Mouse (Mus musculus): ENCODE measurements at regions not wholly inside any gene's neighbourhood (a gene's known extent, or its start where the extent isn't known, plus 50 kb on each side); places are given as distances from the start of the nearest gene placed in this dataset.

DNA sequence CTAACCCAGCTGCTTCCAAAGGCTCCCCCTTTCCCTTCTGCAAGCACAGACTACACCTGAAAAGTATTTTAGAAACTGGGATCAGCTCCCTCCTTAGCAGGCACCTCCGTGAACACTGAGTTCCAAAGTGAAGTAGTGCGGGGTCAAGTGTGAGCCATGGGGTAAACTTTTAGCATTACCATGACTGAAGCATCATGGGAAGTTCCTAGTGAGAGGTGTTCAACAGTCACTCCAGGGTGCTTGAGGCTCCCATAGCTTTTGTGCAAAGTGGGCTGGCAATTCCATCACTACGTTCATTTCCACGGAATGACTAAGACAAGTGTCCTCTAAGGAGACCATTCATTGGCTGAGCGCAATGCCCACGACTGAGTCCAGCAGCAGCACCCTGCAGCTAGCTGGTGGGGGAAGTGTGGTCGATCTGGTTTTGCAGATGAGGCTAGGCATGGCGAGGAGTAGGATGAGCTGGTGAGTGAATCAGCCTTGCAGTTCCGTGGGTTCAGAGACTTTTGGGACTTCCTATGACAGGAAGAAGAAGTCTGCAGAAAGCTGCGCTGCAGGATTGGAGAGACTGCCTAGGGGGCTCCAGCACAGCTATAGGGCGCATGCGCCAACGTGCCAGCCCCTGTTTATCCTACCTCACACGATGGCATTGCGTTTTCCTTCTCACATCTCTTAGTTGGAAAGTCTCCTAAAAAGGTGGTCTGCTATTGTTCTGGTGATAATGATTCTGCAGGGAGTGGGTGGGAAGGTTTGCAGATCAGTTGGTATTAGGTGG, 73.4 kb downstream of the Fam43a start:
- Histone ChIP-seq H3K9ac (no peak overlapping the region), H3K27ac (replicated peaks) (no peak overlapping the region), H3K36me3 (no peaks in the 10 kb centered on the region), H3K4me3 (no peak overlapping the region), H3K9me3 (no peaks in the 10 kb centered on the region), H3K27me3 (no peaks in the 10 kb centered on the region), H3K4me1 (replicated peaks) (no peaks in the 10 kb centered on the region), H3K4me2 (no peak overlapping the region)
- 73% methylated on average over 15 of the region's 15 CpGs for WGBS
- no peak for ATAC-seq (ENCODE audit: low read depth)

DNA sequence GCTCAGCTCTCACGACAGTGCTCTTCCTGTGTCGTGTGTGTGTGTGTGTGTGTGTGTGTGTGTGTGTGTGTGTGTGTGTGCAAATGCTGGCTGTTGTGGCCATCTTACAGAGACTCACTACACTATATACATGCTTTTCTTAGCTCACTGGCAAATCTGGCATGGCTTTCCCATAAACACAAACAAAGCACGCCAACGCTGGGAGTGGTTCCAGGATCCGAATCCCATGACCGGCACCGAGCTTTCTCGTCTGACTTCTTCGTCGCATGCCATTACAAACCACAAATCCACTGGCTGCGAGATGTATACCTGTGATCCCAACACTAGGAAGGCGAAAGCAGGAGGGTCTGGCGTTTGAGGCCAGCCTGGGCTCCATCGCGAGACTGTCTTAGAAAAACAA, 74.1 kb downstream of the Fam43a start:
- Histone ChIP-seq H3K4me3 (no peak overlapping the region), H3K9me3 (no peaks in the 10 kb centered on the region), H3K9ac (no peak overlapping the region), H3K36me3 (no peaks in the 10 kb centered on the region), H3K27ac (replicated peaks) (no peak overlapping the region), H3K4me1 (replicated peaks) (no peaks in the 10 kb centered on the region), H3K27me3 (no peaks in the 10 kb centered on the region), H3K4me2 (no peak overlapping the region)
- whole genome bisulfite sequencing: 89% methylated on average over 15 of the region's 15 CpGs
- no peak for ATAC-seq (ENCODE audit: low read depth)

- ATAC-seq (ENCODE audit: low read depth): no peak
- Histone ChIP-seq H3K36me3 (no peaks in the 10 kb centered on the region), H3K9ac (no peak overlapping the region), H3K4me1 (replicated peaks) (no peaks in the 10 kb centered on the region), H3K27me3 (no peaks in the 10 kb centered on the region), H3K27ac (replicated peaks) (no peak overlapping the region), H3K4me3 (no peak overlapping the region), H3K4me2 (no peak overlapping the region), H3K9me3 (no peaks in the 10 kb centered on the region)
- WGBS: 78% methylated on average over 4 of the region's 4 CpGs
These were observed 76.3 kb downstream of the Fam43a start for GRCm38 (mm10) chr16:30675829-30676228.

DNA sequence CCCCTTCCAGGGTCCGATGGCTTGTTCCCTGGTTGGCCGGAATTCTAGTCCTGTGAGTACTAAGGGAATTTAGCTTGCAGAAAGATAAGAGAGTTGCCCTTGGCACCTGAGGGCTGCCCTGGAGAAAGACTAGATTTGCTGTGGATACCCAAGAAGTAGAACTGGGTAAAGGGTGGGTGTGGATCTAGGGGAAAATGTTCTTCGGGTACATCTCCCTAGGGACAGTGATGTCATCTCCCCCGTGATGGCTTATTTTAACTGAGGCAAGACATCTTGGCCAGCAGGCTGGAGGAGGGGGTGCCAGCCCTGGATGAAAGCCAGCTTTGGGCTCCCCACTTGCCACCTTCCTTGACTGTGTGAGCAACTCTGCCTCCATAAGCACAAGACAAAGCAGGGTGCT, 77.5 kb downstream of the Fam43a start:
- Histone ChIP-seq H3K4me3 (no peak overlapping the region), H3K27me3 (no peaks in the 10 kb centered on the region), H3K36me3 (no peaks in the 10 kb centered on the region), H3K4me2 (no peak overlapping the region), H3K4me1 (replicated peaks) (no peaks in the 10 kb centered on the region), H3K9ac (no peak overlapping the region), H3K27ac (replicated peaks) (no peak overlapping the region), H3K9me3 (no peaks in the 10 kb centered on the region)
- 89% methylated on average over 4 of the region's 4 CpGs for WGBS
- ATAC-seq (ENCODE audit: low read depth): no peak

DNA sequence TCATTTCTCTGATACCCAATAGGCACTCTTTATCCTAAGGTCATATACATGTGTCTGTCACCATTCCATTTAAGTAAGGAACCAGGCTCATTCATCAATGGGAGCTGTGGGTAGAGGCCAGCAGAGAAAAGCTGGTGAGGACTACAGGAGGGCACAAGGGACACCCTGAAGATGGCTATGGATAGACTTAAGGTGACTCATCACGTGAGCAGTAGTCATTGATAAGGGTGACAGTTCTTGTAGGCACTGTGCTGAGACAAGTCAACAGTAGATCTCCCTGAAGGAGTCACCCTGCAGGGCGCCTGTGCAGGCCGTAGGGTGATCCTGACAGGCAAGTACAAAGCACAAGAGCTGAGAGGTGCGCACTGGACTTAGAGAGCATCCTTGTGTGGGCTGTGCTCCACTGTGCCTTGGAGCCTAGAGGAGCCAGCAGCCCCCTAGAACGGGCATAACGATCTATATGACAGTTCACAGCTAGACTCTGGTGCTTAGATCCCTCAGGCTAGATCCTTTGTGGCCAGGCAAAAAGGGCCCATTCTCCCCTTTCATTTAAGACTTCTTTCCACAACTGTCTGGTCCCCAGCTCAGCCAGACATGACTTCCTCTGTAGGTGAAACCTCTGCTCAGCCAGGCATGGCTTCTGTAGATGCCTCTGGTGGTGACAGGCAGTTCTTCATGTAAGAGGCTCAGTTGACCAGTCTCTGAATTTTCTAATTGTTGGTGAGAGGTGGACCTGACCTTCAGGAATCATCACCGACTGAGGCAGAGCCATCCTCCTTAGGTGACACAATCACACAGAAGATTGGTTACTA, 78.6 kb downstream of the Fam43a start:
- Histone ChIP-seq H3K4me2 (no peak overlapping the region), H3K36me3 (no peaks in the 10 kb centered on the region), H3K4me3 (no peak overlapping the region), H3K9ac (no peak overlapping the region), H3K4me1 (replicated peaks) (no peaks in the 10 kb centered on the region), H3K9me3 (no peaks in the 10 kb centered on the region), H3K27me3 (no peaks in the 10 kb centered on the region), H3K27ac (replicated peaks) (no peak overlapping the region)
- WGBS: 85% methylated on average over 7 of the region's 7 CpGs
- ATAC-seq (ENCODE audit: low read depth): no peak

DNA sequence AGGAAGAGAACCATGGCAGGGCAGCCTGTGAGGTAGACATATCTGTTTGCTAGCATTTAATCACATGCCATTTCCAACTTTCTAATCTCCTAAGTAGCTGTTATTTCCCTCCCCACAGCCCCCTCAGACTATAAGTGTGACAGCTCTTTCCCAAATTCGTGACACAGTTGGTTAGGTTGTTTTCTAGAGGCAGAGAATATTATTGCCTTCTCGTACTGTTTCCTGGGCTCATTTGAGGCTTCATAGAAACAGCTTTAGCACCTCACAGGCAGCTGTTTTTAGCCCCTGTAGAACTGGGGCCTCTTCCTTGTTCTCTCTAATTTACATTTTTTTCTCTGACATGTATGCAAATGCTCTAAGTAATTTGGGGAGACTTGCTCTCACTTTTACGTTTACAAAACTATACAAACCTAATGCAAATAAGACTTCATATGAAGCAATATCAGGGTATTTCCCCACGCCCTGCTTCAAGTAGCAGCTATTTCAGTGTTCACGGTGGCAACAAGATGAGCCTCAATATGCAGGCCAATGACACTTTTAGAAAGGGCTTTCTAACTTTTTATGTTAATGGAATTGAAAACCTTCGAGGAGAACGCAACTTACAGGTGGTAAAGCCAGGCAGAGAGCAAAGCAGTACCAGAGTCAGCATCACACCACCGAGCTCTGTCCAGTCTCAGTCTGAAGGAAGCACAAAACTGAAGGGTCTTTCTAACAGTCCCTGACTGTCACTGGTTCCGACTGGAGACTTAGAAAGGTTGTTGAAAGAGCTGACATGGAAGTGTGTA, 79.4 kb downstream of the Fam43a start:
- Histone ChIP-seq H3K4me3 (no peak overlapping the region), H3K27ac (replicated peaks) (no peak overlapping the region), H3K9me3 (no peaks in the 10 kb centered on the region), H3K36me3 (no peaks in the 10 kb centered on the region), H3K9ac (no peak overlapping the region), H3K4me1 (replicated peaks) (no peaks in the 10 kb centered on the region), H3K27me3 (no peaks in the 10 kb centered on the region), H3K4me2 (no peak overlapping the region)
- 85% methylated on average over 9 of the region's 9 CpGs for WGBS
- ATAC-seq (ENCODE audit: low read depth): no peak

DNA sequence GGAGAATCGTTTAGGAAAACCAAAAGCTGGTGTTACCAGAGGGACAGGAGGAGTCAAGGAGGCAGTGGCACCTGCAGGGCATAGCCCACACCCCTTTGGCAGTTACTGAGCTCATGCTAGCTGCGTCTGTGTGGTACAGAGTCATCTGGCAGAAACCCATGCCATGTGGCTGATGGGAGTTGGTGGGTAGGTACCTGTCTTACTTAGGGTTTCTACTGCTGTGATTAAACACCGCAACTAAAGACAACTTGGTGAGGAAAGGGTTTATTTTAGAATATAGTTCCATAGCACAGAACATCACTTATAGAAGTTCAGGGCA, 79.9 kb downstream of the Fam43a start:
- H3K4me1 ChIP-seq (replicated peaks): no peaks in the 10 kb centered on the region
- ATAC-seq (ENCODE audit: low read depth): no peak
- no peaks in the 10 kb centered on the region for H3K27me3 ChIP-seq
- H3K36me3 ChIP-seq: no peaks in the 10 kb centered on the region
- H3K9me3 ChIP-seq: peaks cover 3% of the 10 kb centered on the region; the same call in 1 of the 2 replicates
- H3K4me2 ChIP-seq: no peak overlapping the region
- no peak overlapping the region for H3K9ac ChIP-seq
- 87% methylated on average over 3 of the region's 3 CpGs for WGBS
- H3K4me3 ChIP-seq: no peak overlapping the region
- no peak overlapping the region for H3K27ac ChIP-seq (replicated peaks)

GRCm38 (mm10) chr16:30681421-30681820, 81.9 kb downstream of the Fam43a start:
- peaks cover 4% of the 10 kb centered on the region; the same call in 1 of the 2 replicates for H3K9me3 ChIP-seq
- no peak overlapping the region for H3K27ac ChIP-seq (replicated peaks)
- H3K36me3 ChIP-seq: no peaks in the 10 kb centered on the region
- H3K4me3 ChIP-seq: no peak overlapping the region
- no peak overlapping the region for H3K9ac ChIP-seq
- H3K4me2 ChIP-seq: no peak overlapping the region
- no peaks in the 10 kb centered on the region for H3K4me1 ChIP-seq (replicated peaks)
- no peak for ATAC-seq (ENCODE audit: low read depth)
- 85% methylated on average over 4 of the region's 4 CpGs for WGBS
- no peaks in the 10 kb centered on the region for H3K27me3 ChIP-seq

DNA sequence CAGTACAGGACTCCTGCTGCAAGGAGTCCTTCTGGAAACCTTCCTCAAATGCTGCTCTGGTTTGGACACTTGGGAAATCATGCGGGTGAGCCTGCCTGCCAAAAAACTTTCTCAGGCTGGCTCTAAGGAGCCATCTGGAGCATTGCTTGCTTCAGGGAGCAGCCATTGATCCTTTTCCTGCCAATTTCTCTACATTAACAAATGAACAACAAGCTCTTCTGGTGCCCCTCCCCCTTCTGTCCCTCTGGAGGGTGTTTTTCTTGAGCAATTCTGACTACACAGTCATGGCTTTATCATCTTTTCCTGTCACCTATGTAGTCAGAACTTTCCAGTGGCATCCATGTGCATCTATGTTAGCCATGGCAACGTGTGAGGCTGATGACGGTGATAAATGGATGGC, 84.5 kb downstream of the Fam43a start:
- WGBS: 92% methylated on average over 3 of the region's 3 CpGs
- H3K27me3 ChIP-seq: no peaks in the 10 kb centered on the region
- H3K4me1 ChIP-seq (replicated peaks): no peaks in the 10 kb centered on the region
- ATAC-seq (ENCODE audit: low read depth): no peak
- no peaks in the 10 kb centered on the region for H3K36me3 ChIP-seq
- no peak overlapping the region for H3K9ac ChIP-seq
- H3K9me3 ChIP-seq: peaks cover 4% of the 10 kb centered on the region; the same call in 1 of the 2 replicates
- H3K4me2 ChIP-seq: no peak overlapping the region
- no peak overlapping the region for H3K27ac ChIP-seq (replicated peaks)
- no peak overlapping the region for H3K4me3 ChIP-seq

GRCm38 (mm10) chr16:30686536-30686935, 87.0 kb downstream of the Fam43a start:
- Histone ChIP-seq H3K27me3 (no peaks in the 10 kb centered on the region), H3K4me3 (no peak overlapping the region), H3K4me2 (no peak overlapping the region), H3K9me3 (peaks cover 4% of the 10 kb centered on the region; the same call in 1 of the 2 replicates), H3K4me1 (replicated peaks) (no peaks in the 10 kb centered on the region), H3K36me3 (no peaks in the 10 kb centered on the region), H3K27ac (replicated peaks) (no peak overlapping the region), H3K9ac (no peak overlapping the region)
- 83% methylated on average over 6 of the region's 6 CpGs for WGBS
- ATAC-seq (ENCODE audit: low read depth): no peak

- no peak overlapping the region for H3K27ac ChIP-seq (replicated peaks)
- peaks cover 4% of the 10 kb centered on the region; the same call in 1 of the 2 replicates for H3K9me3 ChIP-seq
- no peak overlapping the region for H3K4me2 ChIP-seq
- no peak overlapping the region for H3K9ac ChIP-seq
- no peaks in the 10 kb centered on the region for H3K27me3 ChIP-seq
- peaks cover 4% of the 10 kb centered on the region for H3K4me1 ChIP-seq (replicated peaks)
- WGBS: 85% methylated on average over 6 of the region's 6 CpGs
- no peaks in the 10 kb centered on the region for H3K36me3 ChIP-seq
- H3K4me3 ChIP-seq: no peak overlapping the region
- no peak for ATAC-seq (ENCODE audit: low read depth)
These were observed 87.7 kb downstream of the Fam43a start for GRCm38 (mm10) chr16:30687225-30687624.

- no peak for ATAC-seq (ENCODE audit: low read depth)
These were observed 88.2 kb downstream of the Fam43a start for GRCm38 (mm10) chr16:30687682-30688081.

More at GRCm38 (mm10) chr16:30687682-30688081, 88.2 kb downstream of the Fam43a start:
- Histone ChIP-seq H3K27ac (replicated peaks) (no peak overlapping the region), H3K4me3 (no peak overlapping the region), H3K9ac (no peak overlapping the region), H3K27me3 (no peaks in the 10 kb centered on the region), H3K4me1 (replicated peaks) (peaks cover 9% of the 10 kb centered on the region), H3K4me2 (no peak overlapping the region), H3K9me3 (peaks cover 4% of the 10 kb centered on the region; the same call in 1 of the 2 replicates), H3K36me3 (no peaks in the 10 kb centered on the region)
- 86% methylated on average over 8 of the region's 8 CpGs for WGBS
